19 mouse cellular contexts compared by ENCODE assay signal in genomic region chr1:86150929-86151328, GRCm38 (mm10). TPM values are rescaled to one million over a fixed set of nuclear protein-coding genes. Genes with fewer than 3 reads are reported as not detected.
"Had no signal": no experiment of that assay in that cellular context is flagged by ENCODE, and none has a peak within 500 bp of the region (broad histone marks: within the 10 kb centered on the region; RNA-seq: fewer than 3 reads in every experiment).

No protein-coding gene starts in this region.

- H3K9ac ChIP-seq: limb, embryonic 15.5 days; liver, embryonic 12.5 days; lung, embryonic 15.5 days; stomach, embryonic 15.5 days had no signal

- H3K27ac ChIP-seq: layer of hippocampus, adult 2 months; limb, embryonic 15.5 days; liver, embryonic 12.5 days; lung, embryonic 15.5 days; macrophage; stomach, embryonic 15.5 days had no signal

- H3K4me3 ChIP-seq: layer of hippocampus, adult 2 months; limb, embryonic 15.5 days; liver, embryonic 12.5 days; lung, embryonic 15.5 days; megakaryocyte, embryonic 14.5 days; stomach, embryonic 15.5 days had no signal

- H3K27me3 ChIP-seq: limb, embryonic 15.5 days; liver, embryonic 12.5 days; lung, embryonic 15.5 days; stomach, embryonic 15.5 days had no signal

- H3K4me2 ChIP-seq: limb, embryonic 15.5 days; liver, embryonic 12.5 days; lung, embryonic 15.5 days; midbrain, embryonic 11.5 days; stomach, embryonic 15.5 days had no signal

- DNase-seq: kidney, postnatal 10 days; kidney, postnatal 4 days; lung, postnatal 14 days; right cerebral cortex, postnatal 14 days; thymus, adult 2 months; thymus, postnatal 25 days had no signal

- H3K36me3 ChIP-seq: limb, embryonic 15.5 days; liver, embryonic 12.5 days; lung, embryonic 15.5 days; stomach, embryonic 15.5 days had no signal

- H3K9me3 ChIP-seq: limb, embryonic 15.5 days; liver, embryonic 12.5 days; lung, embryonic 15.5 days; megakaryocyte, embryonic 14.5 days; stomach, embryonic 15.5 days had no signal

- ATAC-seq: liver, embryonic 12.5 days; midbrain, embryonic 16.5 days had no signal

RNA-seq across cellular contexts. Expression of gene Gm21972, which starts 17.5 kb away (rescaled TPM):
- polyA plus RNA-seq: limb, embryonic 11.5 days; liver, embryonic 16.5 days; spleen, adult 2 months; stomach, embryonic 15.5 days; thymus, adult 2 months had no signal

RNA-seq across cellular contexts. Expression of gene Htr2b, which starts 39.2 kb away (rescaled TPM):
- total RNA-seq: layer of hippocampus, adult 2 months; left cerebral cortex, adult 18-20 months had no signal
- polyA plus RNA-seq: spleen, adult 2 months had no signal
